Mouse (Mus musculus) megakaryocyte progenitor cell, adult 5-6 weeks (primary cell): Measurements from ENCODE around the gene Cd44. TPM values are rescaled to one million over a fixed set of nuclear protein-coding genes. Genes with fewer than 3 reads are reported as not detected.

Source experiments
- ATAC-seq: replicated peaks from 2 replicates; pipeline ENCODE4 v1.8.0; 2016; ENCODE audit warnings: mild to moderate bottlenecking, moderate TSS enrichment, inconsistent platforms; ENCODE audit not compliant: poor library complexity
- total RNA-seq, 2 experiments: library from RNA; stranded (forward) in 1 of 2; stranded (reverse) in 1 of 2; fragments of 157-497, 149-512 nt in 1 of 2; fragments of 200-1000 nt in 1 of 2; gene quantifications; 2 replicates each; pipeline versions ENCODE4 v1.2.3 to v1.2.4; 2015 to 2017

Cd44 gene
- total RNA-seq, 2 experiments from 2014 or later: 134 to 183 TPM

DNA sequence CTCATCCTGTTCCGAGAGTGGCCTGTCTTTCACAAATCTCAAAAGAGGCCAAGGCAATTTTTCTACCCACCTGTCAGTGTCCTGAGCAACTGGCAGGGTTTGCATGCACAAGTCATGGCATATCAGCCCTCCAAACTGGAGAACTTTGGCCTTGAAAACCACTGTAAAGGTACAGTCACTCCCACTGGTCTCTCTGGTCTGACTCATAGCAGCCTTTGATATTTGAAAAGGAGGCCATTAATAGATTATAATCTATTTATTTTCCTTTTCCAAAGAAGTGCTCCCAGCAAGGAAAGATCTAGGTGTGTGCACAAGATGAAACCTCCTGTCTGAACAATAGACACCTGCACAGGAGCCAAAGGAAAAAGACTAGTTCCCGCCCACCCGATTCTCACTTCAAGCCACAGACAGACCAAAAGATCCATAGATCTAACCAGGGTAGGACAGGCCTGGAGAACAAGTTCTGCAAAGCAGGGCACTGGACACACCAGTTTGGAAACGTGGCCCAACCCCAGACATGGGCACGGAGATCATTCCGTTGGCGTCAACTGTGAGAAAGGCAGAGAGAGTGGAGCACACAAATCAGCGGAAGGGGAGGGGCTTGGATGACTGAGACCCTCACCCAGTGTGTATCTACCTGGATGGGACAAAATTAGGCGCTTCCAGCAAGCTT, 75.4 kb downstream of the Cd44 start:
- no peak for ATAC-seq

DNA sequence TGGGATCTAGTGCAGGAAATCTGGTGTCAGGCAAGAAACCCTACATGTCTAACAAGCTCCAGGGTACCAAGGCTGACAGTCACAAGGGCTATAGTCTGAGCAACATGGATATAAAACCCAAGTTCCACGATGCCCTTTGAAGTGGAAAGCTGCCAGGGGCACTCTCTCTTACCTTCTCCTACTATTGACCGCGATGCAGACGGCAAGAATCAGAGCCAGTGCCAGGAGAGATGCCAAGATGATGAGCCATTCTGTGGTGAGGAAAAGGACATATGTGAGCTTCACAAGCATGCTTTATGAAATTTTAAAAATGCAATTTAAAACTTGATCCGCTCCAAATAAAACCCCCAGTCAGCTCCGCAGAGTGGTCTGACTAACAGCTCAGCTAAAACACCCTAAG, 79.4 kb downstream of the Cd44 start:
- no peak for ATAC-seq

DNA sequence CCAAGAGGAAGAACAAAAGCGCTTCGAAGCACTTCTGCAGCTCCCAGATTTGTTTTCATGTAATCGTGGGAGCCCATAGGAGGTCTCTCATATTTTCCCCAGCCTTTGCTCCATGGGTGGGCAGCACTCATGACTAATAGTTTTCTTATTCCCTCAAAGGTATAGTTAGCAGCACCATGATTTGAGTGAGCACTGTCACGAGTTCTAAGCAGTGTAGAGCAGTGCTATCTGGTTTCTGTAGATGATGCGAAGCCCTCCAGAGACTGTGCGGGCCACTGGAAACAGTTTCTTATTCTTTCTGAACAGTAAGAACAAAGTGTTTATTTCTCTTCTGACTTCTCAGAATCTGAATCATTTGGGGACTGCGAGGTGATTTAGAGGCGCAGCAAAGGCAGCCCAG, 80.7 kb downstream of the Cd44 start:
- no peak for ATAC-seq

DNA sequence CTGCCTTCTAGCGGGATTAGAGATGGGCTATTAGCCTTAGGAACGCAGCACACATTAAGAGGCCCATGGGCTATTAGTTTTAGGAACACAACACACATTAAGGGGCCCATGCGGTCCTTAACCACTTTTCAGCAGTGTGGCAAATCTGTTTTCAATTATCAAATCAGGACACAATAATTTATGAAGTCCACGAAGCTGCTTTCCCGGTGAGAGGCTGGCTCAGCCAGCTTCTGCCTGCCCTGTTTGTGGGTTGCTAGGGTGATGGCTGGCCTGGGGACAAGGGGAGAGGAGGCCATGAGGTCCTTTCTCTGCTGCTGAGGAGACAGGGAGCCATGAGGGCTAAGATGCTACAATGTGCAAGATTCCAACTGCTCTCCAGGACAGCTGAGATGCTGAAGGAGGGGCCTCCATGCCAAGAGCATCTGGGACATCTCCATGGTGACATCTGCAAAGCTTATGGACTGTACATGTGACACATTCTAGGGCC, 81.2 kb downstream of the Cd44 start:
- ATAC-seq: no peak

DNA sequence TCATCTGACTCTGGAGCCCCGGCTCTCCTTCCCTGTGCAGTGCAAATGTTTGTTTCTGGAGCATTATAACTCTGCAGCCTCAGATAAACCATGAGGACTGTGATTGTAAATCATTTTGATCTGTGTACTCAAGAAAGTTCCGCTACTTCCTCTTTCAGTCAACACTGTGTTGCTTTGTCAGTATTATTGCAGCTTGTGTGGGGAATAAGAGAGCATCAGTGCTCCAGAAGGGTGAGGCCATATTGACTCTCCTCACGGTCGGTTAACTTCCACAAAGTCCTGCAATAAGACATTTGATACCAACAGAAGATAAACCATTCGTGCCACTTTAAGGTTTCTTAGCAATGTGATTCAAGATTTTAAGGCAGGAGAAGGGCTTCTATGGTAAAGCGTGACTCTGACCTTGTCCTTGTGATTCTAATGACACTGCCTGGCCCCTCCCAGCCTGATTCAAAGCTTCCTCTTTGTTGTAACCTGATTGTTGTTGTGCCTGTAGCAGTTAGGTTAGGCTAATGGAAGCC, 86.1 kb downstream of the Cd44 start:
- ATAC-seq: peak; percentile 63

DNA sequence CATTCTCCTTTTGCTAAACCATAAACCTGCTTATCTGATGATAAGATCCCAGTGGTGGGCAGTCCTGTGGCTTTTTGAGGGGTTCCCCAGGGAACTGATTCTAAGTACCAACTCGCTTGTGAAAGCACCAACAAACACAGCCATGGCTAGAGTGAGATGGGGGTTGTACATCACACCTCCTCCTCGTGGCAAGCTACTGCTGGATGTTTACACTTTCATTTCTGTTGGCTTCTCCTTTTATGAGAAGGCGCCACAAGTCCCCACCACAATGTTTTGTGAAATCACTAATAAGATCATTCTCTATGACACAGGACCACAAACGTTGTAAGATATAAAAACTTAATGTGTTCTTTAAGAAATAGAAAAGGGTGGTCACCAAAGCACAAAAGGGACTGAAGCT, 88.7 kb downstream of the Cd44 start:
- peak; percentile 55 for ATAC-seq

DNA sequence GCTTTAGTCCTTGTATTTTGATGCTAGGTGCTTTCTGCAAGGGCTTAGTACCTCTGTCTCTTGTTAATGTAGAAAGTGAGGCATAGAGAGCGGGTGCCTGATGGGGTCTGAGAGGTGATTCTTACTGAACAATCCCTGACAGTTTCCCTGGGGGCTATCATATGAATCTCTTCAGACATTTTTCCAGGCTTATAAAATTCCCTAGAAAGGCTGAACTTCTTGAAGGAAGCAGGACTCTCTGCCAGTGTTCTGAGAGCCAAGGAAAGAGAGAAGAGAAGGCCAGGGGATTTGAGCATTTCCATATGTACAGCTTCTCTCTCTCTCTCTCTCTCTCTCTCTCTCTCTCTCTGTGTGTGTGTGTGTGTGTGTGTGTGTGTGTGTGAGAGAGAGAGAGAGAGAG, 92.0 kb downstream of the Cd44 start:
- ATAC-seq: no peak

DNA sequence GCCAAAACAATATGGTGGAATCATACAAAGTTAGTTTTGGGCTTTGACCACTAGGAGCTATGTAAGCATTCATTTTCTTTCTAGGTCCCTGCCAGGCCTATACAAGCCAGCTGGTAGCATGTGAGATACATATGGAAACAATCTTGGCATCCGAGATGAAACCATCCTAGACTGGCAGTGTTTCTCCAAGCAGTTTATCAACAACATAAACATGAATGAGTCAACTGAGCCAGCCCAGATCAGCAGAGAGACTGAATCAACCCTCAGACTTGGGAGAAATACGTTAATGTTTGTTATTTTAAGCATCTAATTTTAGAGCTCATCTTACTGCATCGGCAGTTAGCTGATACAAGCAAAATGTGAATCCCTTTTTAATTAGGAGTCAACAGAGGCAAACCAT, 93.8 kb downstream of the Cd44 start:
- no peak for ATAC-seq

DNA sequence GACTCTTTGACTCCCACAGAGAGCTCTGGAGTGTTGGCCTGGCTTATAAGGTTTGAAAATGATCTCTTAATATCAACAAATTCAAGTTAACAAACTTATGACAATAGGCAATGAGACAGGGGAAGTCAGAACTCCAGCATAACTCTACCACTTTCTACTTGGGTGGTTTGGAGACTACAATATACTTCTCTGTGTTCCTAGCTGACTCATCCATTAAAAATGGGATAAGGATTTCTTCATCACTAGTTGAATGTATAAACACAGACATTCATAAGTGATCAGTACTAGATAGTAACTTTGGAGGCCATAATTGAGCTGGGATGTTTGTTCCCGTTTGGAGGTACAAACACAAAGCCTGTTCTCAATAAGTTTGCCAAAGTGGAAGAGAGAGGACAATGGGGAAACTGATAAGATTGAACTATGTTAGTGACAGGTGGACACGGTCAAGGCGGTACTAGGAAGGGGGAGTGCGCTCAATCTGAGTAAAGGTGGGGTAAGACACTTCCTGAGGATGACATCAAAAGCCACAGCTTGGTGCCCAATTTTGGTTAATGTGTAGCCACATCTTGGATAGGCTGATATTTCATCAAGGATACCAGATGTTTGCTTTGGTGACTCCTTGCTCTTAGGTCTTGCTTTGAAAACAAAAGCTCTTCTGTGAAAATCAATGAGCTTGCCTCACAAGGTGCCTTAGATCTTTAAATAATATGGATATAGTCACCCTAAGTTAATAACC, 95.5 kb downstream of the Cd44 start:
- ATAC-seq: no peak

DNA sequence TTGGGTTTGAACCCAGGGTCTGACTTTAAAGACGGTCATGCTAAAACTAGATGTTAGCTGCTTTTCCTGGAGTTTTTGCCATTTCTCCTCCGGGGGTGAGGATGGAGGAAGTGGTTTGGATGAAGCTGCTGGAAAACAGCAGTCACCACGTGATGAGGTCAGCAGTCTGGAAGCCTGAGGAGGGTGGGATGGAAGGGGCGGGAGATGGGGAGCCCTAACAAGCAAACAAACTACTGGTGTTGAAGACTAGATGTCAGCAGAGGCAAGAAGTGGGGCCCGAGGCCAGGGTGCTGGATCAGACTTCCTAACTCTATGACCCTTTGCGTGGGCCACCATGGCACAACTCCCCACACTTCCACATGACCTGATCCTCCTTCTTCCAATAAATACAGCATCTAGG, 96.2 kb downstream of the Cd44 start:
- ATAC-seq: no peak

DNA sequence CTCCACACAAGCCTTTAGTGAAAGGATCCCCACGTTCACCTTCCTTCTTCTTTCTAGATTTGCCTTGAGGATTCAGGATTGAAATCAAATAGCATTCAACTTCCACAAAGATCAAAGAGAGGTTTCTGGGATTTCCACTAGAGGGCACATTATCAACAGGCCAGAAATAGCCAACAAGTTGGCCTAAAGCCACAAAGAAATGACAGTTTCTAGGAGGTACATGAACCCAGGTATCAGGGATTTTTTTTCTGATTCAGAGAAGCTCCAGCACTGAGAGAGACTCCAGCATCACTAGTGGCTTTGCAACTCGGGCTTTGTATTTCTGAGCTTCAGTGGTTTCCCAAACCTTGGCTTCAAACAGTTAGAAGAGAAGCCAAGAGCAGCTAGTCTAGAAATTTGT, 97.4 kb downstream of the Cd44 start:
- 0 out of 2 replicates have a peak, but pooled peaks have one; percentile 46 for ATAC-seq

DNA sequence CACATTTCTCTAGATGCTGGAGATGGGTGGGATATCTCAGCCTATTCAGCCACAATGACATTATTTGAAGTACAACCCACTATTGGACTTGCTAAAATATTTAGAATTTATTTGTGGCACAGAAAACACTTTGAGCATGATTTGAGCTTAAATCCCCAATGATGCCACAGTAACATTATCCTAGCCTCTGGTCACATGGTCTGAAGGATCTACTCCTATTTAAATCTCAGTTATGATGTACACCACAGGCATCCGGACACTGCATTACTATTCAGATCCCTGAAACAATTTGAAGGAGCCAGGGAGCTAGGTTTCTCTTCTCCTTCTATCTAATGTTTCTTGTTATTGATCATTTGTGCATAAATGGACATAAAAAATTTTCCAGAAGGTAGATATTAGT, 99.6 kb downstream of the Cd44 start:
- ATAC-seq: no peak

DNA sequence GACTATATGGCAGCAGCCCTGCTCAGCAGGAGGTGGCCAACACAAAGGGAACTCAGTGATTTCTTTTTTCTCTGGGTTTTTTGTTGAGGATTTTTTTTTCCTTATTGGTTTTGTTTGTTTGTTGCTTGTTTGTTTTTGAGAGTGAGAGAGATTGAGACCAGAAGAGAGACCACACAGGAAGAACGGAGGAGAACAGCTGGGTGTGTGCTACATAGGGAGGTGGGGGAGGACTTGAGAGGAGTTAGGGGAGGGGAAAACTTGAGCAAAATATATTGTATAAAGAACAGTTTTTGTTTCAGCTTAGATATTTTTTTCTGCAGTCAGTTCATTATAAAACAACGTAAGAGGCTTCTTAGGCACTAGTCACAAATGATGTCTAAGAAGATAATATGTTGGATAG, 103.3 kb downstream of the Cd44 start:
- no peak for ATAC-seq

DNA sequence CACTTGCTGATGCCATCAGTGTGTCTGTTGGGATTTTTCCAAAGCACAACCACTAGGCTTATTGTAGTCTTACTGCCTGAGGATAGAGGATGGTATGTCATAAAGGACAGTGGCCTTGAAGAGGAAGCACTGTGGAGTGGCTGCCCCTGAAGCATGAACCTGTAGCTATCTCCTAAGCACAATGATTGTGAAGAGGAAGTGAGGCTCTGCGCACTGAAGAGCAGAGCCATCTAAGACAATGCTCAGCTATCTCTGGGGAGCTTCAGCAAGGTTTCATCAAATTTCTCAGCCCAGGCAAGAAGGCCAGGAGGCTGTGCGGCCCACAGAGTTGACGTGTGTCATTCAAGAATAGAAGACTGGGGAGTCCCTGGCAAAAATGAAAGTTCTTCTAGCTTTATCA, 106.4 kb downstream of the Cd44 start:
- ATAC-seq: peak; percentile 58

DNA sequence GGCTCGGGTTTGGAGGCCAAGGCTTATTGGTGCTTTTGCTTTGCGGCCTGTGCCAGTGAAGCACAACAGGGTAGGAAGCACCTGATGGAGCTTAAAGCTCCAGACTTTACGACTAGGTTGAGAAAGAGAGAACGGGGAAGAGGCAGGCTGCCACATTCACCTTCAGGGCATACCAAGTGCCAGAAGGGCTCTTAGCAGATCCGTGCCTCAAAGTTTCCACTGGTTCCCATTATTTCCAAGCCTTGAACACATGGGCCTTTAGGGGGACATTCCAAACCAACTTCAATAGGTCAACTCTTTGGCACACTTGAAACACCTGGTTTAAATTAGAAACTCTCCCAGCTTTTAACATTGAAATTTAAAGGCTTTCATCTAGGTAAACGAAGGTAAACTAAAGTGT, 108.7 kb downstream of the Cd44 start:
- ATAC-seq: no peak

DNA sequence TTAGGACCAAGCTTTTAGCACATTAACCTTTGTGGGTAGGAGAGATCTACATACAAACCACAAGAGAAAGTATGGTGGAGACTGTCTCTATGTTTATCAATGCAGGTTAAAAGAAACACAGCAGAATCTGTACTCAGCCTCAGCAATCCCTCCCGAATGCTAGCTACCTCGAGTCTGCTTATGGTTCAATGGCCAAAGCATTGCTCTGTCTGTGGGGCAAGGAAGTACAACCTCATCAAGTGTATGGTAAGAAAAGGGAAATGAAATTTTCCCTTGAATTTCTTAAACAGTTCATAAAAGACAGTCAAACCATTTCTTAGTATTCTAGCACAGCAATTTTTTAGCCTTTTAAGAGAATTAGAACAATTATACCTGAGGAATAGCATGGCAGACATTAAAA, 109.8 kb downstream of the Cd44 start:
- peak; percentile 29; the same call in 1 of the 2 replicates for ATAC-seq

DNA sequence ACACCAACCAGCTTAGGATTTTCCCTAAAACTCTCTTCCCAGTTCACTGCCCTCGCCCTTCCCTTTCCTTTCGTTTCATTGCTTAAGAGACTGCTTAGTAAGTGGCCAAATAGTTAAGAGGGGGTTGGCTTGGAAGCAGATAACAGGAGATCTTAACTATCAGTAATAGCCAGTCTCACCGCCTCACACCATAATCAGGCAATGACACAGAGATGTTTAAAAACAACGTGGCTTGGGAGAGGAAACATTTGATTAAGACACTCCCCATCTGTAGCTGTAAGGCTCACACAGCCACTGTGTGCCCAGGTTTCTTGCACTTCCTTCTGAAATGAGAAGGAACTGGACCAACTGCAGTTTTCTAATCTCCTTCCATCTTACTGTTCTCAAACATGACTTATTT, 115.8 kb downstream of the Cd44 start:
- 0 out of 2 replicates have a peak, but pooled peaks have one; percentile 29 for ATAC-seq

DNA sequence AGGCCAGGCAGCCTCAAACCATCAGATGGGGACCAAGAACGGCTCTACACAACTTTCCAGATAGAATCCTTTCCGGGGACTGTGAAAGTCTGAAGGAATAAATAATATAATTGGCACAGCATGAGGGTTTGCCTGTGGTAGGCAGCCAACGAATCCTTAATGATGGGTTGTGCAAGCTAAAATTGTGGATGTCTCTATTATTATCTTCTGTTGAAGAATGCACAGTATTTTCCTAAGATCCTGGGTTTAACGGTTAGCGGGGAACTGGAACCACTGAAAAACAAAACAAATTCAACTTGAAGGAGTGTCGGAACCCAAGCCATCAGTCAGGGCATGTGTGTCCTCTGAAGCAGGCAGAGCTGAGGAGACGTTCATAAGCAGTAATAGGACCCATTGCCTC, 118.7 kb downstream of the Cd44 start:
- no peak for ATAC-seq

DNA sequence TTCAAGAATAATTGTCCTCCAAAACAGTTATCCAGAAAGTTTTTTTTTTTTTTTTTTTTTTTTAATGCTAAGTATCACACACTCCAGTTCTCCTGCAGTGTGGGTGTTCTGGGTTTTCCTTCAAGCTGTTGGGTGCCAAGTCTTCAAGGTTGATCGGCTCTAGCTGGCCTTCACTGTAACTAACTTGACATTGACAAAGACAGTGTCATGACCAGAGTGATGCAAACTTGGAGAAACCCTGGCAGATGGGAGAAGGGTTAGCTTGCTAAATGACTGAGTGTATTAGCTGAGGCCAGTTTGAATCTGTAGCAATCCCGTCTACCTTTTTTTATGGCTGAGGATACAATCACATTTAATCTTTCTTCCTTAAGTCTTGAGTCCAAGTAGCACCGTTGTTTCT, 123.3 kb downstream of the Cd44 start:
- no peak for ATAC-seq

DNA sequence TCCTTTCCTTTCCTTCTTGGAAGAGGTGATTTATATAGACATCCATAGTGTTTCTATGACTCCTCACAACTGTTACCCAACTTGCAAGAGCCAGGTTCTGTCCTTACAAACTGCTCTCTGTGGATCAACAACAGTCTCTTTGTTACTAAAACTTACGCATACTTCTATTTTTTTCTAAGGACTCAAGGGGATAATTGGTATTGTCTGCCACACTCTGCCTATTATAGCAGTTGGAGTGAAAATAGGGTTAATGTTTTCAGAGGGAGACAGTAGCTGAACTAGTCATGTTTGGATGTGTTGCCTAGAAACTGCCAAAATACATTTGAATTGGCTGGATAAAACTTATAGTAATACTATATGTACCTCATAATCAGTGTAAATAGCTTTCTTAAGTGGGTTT, 125.9 kb downstream of the Cd44 start:
- no peak for ATAC-seq

DNA sequence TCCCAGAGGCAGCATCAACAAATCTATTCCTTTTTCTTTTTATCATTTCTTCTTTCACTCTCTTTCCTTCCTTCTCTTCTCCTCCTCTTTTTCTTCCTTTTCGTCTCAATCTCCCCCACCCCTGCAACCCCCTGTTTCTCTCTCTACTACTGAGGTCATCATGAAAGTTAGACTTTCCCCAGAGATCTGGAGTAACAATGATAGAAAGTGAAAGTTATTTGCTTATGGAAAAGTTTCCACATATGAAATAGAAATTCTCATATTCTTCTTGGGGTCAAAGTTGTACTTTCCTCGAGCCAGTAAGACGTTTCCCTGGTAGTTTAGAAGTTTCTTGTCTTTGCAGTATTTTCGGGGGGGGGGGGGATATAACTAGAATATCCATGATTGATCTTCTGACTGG, 126.8 kb downstream of the Cd44 start:
- no peak for ATAC-seq

DNA sequence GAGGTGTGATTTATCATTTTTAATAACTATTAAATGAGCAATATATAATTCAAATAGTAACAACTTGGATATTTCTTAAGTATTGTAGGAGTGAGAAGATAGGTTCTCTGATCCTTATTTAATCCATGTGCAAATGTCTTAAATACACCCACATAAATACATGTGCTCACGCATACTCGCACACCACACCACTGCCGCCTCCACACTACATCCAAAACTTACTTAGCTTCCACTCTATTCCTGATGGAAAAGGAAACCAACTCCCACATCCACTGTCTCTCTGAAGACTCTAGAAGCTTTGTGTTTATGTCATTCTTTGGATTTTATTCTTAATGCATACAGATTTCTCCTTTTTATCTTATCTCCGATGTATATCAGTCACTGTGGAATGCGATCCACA, 129.2 kb downstream of the Cd44 start:
- ATAC-seq: no peak
